ENCODE assay signal across 12 mouse cellular contexts in the genomic region with DNA sequence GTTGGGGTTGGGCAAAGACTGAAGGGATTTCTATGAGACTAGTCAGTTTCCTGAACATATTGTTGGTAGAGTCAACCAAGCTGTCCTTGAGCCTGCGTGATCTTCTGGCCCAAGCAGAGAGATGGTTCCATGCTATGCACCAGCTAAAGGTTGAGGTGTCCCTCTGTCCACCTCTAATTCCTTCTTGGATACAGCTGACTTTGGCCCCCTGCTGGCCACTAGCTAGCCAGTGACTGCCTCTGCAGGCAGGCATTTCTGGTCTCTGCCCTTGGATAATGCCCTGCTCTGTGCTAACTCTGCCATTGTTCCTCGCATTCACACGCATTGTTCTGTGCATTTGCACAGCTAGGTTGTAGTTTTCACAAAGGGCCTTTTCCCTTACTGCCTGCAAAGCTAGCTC. TPM values are rescaled to one million over a fixed set of nuclear protein-coding genes. Genes with fewer than 3 reads are reported as not detected.
A peak's percentile ranks its signal among the peaks of the same experiment; 100 is the strongest.
DNase-seq lines count a peak whose midpoint lies in the region; ATAC-seq and TF ChIP-seq lines count a peak whose summit lies in the region.
"Had no signal": no experiment of that assay in that cellular context is flagged by ENCODE, and none has a peak within 500 bp of the region (broad histone marks: within the 10 kb centered on the region; RNA-seq: fewer than 3 reads in every experiment).

No protein-coding gene starts in this region.

- TF ChIP-seq CTCF in midbrain, postnatal 0 days (IDR thresholded peaks at IDR 0.05), result peak; percentile 48
- TF ChIP-seq CTCF in stomach, postnatal 0 days (IDR thresholded peaks at IDR 0.05; ENCODE audit: low read depth), result peak; percentile 68

- no peak for ATAC-seq in midbrain, postnatal 0 days (ENCODE audit: low FRiP score)
- no peak for ATAC-seq in midbrain, embryonic 16.5 days
- 0 out of 2 replicates have a peak, but pooled peaks have one; percentile 30 for ATAC-seq in stomach, postnatal 0 days (ENCODE audit: low FRiP score, low TSS enrichment)

- no peak for TF ChIP-seq EP300 in stomach, postnatal 0 days (optimal IDR thresholded peaks at IDR 0.05)

- WGBS in midbrain, postnatal 0 days, result 54% methylated on average over 3 of the region's 3 CpGs
- WGBS in midbrain, embryonic 16.5 days, result 56% methylated on average over 3 of the region's 3 CpGs
- 76% methylated on average over 3 of the region's 3 CpGs for WGBS in stomach, postnatal 0 days

- H3K9me3 ChIP-seq in midbrain, postnatal 0 days (ENCODE audit: low read length), result no peaks in the 10 kb centered on the region
- H3K9me3 ChIP-seq in midbrain, embryonic 16.5 days (replicated peaks; ENCODE audit: control insufficient read depth, low read length, poor library complexity, severe bottlenecking), result no peaks in the 10 kb centered on the region
- H3K9me3 ChIP-seq in stomach, postnatal 0 days (ENCODE audit: control insufficient read depth, low read length), result no peaks in the 10 kb centered on the region
- H3K9me3 ChIP-seq: embryonic facial prominence, embryonic 12.5 days; heart, embryonic 15.5 days; limb, embryonic 12.5 days; stomach, embryonic 15.5 days had no signal

- no peak overlapping the region for H3K4me3 ChIP-seq in midbrain, postnatal 0 days (ENCODE audit: low read depth, low read length)
- H3K4me3 ChIP-seq in midbrain, embryonic 16.5 days (ENCODE audit: low read depth, low read length), result no peak overlapping the region
- no peak overlapping the region for H3K4me3 ChIP-seq in stomach, postnatal 0 days (ENCODE audit: low read depth, low read length)
- H3K4me3 ChIP-seq: embryonic facial prominence, embryonic 12.5 days; heart, embryonic 15.5 days; limb, embryonic 12.5 days; stomach, embryonic 15.5 days had no signal

- no peaks in the 10 kb centered on the region for H3K4me1 ChIP-seq in midbrain, postnatal 0 days (ENCODE audit: insufficient read depth, low read length)
- 0 out of 2 replicates have a peak, but pooled peaks cover 3% of the 10 kb centered on the region for H3K4me1 ChIP-seq in midbrain, embryonic 16.5 days (ENCODE audit: control insufficient read depth, insufficient read depth, low read length)
- H3K4me1 ChIP-seq in stomach, postnatal 0 days (replicated peaks; ENCODE audit: control insufficient read depth, insufficient read depth), result no peaks in the 10 kb centered on the region
- H3K4me1 ChIP-seq: heart, embryonic 15.5 days had no signal

- H3K36me3 ChIP-seq in midbrain, postnatal 0 days (ENCODE audit: insufficient read depth, low read length), result no peaks in the 10 kb centered on the region
- no peaks in the 10 kb centered on the region for H3K36me3 ChIP-seq in midbrain, embryonic 16.5 days (ENCODE audit: control insufficient read depth, insufficient read depth, low read length)
- H3K36me3 ChIP-seq in stomach, postnatal 0 days (ENCODE audit: control insufficient read depth, insufficient read depth, low read length), result no peaks in the 10 kb centered on the region
- H3K36me3 ChIP-seq: embryonic facial prominence, embryonic 12.5 days; heart, embryonic 15.5 days; limb, embryonic 12.5 days; stomach, embryonic 15.5 days had no signal

- H3K27ac ChIP-seq in midbrain, postnatal 0 days (ENCODE audit: low read depth, low read length), result no peak overlapping the region
- no peak overlapping the region for H3K27ac ChIP-seq in midbrain, embryonic 16.5 days (ENCODE audit: low read length)
- H3K27ac ChIP-seq in stomach, postnatal 0 days (replicated peaks), result no peak overlapping the region
- H3K27ac ChIP-seq: embryonic facial prominence, embryonic 12.5 days; heart, embryonic 15.5 days; limb, embryonic 12.5 days; stomach, embryonic 15.5 days had no signal

- H3K4me2 ChIP-seq in midbrain, postnatal 0 days (ENCODE audit: low read depth, low read length, poor library complexity, severe bottlenecking), result no peak overlapping the region
- no peak overlapping the region for H3K4me2 ChIP-seq in midbrain, embryonic 16.5 days (ENCODE audit: low read length)
- no peak overlapping the region for H3K4me2 ChIP-seq in stomach, postnatal 0 days (replicated peaks; ENCODE audit: low read depth)
- H3K4me2 ChIP-seq: embryonic facial prominence, embryonic 12.5 days; heart, embryonic 15.5 days; limb, embryonic 12.5 days; stomach, embryonic 15.5 days had no signal

- no peak overlapping the region for H3K9ac ChIP-seq in midbrain, postnatal 0 days (replicated peaks; ENCODE audit: low read length, poor library complexity, severe bottlenecking)
- H3K9ac ChIP-seq in midbrain, embryonic 16.5 days (ENCODE audit: low read depth, low read length), result no peak overlapping the region
- H3K9ac ChIP-seq in stomach, postnatal 0 days (ENCODE audit: low read length), result no peak overlapping the region
- H3K9ac ChIP-seq: embryonic facial prominence, embryonic 12.5 days; heart, embryonic 15.5 days; limb, embryonic 12.5 days; stomach, embryonic 15.5 days had no signal

- peak; percentile 5 for DNase-seq in heart, adult 8-10 months (ENCODE audit: low spot score)
- DNase-seq in heart, adult 11 months, result no peak
- no peak for DNase-seq in midbrain, postnatal 0 days (ENCODE audit: low spot score)
- peak; percentile 43 for DNase-seq in embryo, embryonic 10.5 days (ENCODE audit: low spot score)
- DNase-seq in stomach, postnatal 0 days (ENCODE audit: low spot score), result peak; percentile 44
- DNase-seq in yolk sac, embryonic 10.5 days (ENCODE audit: low spot score), result no peak
- no peak for DNase-seq in urinary bladder, adult 2 months (ENCODE audit: low spot score)

- H3K27me3 ChIP-seq in midbrain, postnatal 0 days (ENCODE audit: insufficient read depth, low read length), result peaks cover 19% of the 10 kb centered on the region
- H3K27me3 ChIP-seq in midbrain, embryonic 16.5 days (ENCODE audit: control insufficient read depth, insufficient read depth, low read depth, low read length), result peaks cover 22% of the 10 kb centered on the region
- H3K27me3 ChIP-seq in stomach, postnatal 0 days (ENCODE audit: control insufficient read depth, insufficient read depth, low read length), result no peaks in the 10 kb centered on the region
- H3K27me3 ChIP-seq: embryonic facial prominence, embryonic 12.5 days; limb, embryonic 12.5 days; stomach, embryonic 15.5 days had no signal

RNA-seq across cellular contexts. Expression of a gene that starts 15.9 kb away (rescaled TPM):
- not detected for total RNA-seq in heart, adult 8-10 months (2022)
- total RNA-seq in midbrain, postnatal 0 days (2014; rRNA removed), result not detected in 2 replicates
- 0.45 TPM in 1 of 2 replicates, not detected in the other for polyA plus RNA-seq in midbrain, postnatal 0 days (2015; fragmentation: Nextera tagmentation; extraction: Ambion mirVana)
- polyA plus RNA-seq in midbrain, embryonic 16.5 days (2015; fragmentation: Nextera tagmentation; extraction: Ambion mirVana), result not detected in 2 replicates
- polyA plus RNA-seq in stomach, postnatal 0 days (2015; fragmentation: Nextera tagmentation; extraction: Ambion mirVana), result 0.11 and 0.15 TPM in 2 replicates
- not detected in 2 replicates for polyA plus RNA-seq in urinary bladder, adult 2 months (2012; rRNA removed)
- polyA plus RNA-seq: heart, embryonic 15.5 days; limb, embryonic 12.5 days; stomach, embryonic 15.5 days had no signal

Comparison
In these comparisons a context has a peak if more than half of its experiments do, and no peak if none do; other contexts are left out.
1. DNase-seq: peak in heart, adult 8-10 months (single experiment), embryo, embryonic 10.5 days (single experiment) and stomach, postnatal 0 days (single experiment); none in heart, adult 11 months (single experiment), midbrain, postnatal 0 days (single experiment), yolk sac, embryonic 10.5 days (single experiment) and urinary bladder, adult 2 months (single experiment).